Mouse (Mus musculus) olfactory bulb, adult 2 months (tissue): ENCODE measurements around the gene Efna4.

ENCODE experiments used
- CTCF ChIP-seq: fragments of 200-500 bp; IDR thresholded peaks from 2 replicates; pipeline ENCODE4 v1.5.1; 2012; ENCODE audit warnings: low read depth, mild to moderate bottlenecking, low read length, moderate library complexity; ENCODE audit not compliant: insufficient read depth
- POLR2A ChIP-seq: fragments of 200-500 bp; IDR thresholded peaks from 2 replicates; pipeline ENCODE4 v1.6.1; 2012; ENCODE audit warnings: mild to moderate bottlenecking, low read depth, low read length, moderate library complexity; ENCODE audit not compliant: insufficient read depth

GRCm38 (mm10) chr3:89360237-89360636, 22.4 kb upstream of the Efna4 start:
- no peak for TF ChIP-seq POLR2A
- no peak for TF ChIP-seq CTCF
